In the genomic region with DNA sequence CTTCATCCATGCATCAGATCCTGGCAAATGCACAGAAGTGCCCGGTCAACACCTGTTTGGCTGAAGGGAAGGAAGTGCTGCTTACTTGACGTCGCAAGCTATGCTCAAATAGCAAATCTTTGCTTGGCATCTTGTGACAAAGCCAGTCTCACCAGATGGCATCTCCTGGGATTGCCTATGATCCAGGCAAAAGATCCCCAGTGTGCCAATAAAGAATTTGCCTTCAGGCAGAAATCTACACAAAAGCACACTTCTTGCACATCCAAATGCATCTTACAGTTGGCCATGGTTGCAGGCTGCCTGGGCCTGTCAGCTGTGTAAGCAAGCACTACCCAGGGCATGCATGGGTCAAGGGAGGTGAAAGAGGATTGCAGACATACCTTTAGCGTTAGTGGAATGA, we compare ENCODE assay signal across 27 mouse cellular contexts.
A peak's percentile ranks its signal among the peaks of the same experiment; 100 is the strongest.
DNase-seq lines count a peak whose midpoint lies in the region; ATAC-seq lines count a peak whose summit lies in the region.
"Had no signal": no experiment of that assay in that cellular context is flagged by ENCODE, and none has a peak within 500 bp of the region (broad histone marks: within the 10 kb centered on the region; RNA-seq: fewer than 3 reads in every experiment).

No protein-coding gene starts in this region.

- 76% methylated on average over 4 of the region's 4 CpGs for WGBS in forebrain, embryonic 14.5 days
- 81% methylated on average over 4 of the region's 4 CpGs for whole genome bisulfite sequencing in forebrain, embryonic 10.5 days

- H3K36me3 ChIP-seq in forebrain, embryonic 14.5 days (ENCODE audit: control insufficient read depth, insufficient read depth, low read length) = no peaks in the 10 kb centered on the region
- no peaks in the 10 kb centered on the region for H3K36me3 ChIP-seq in forebrain, embryonic 10.5 days (replicated peaks)
- H3K36me3 ChIP-seq: embryonic facial prominence, embryonic 12.5 days; embryonic facial prominence, embryonic 15.5 days; forebrain, embryonic 15.5 days; heart, embryonic 12.5 days; heart, embryonic 15.5 days; hindbrain, embryonic 10.5 days had no signal

- H3K4me3 ChIP-seq in forebrain, embryonic 14.5 days (ENCODE audit: low read depth, low read length) = no peak overlapping the region
- H3K4me3 ChIP-seq in forebrain, embryonic 10.5 days = no peak overlapping the region
- H3K4me3 ChIP-seq: embryonic facial prominence, embryonic 12.5 days; embryonic facial prominence, embryonic 15.5 days; forebrain, embryonic 15.5 days; gastrocnemius, adult 2 months; heart, embryonic 12.5 days; heart, embryonic 15.5 days; hindbrain, embryonic 10.5 days had no signal

- DNase-seq in cerebellum, adult 11-12 months = peak; percentile 13
- no peak for DNase-seq in cerebellum, postnatal 25 days
- DNase-seq in cerebellum, adult 9-10 months = peak; percentile 22
- no peak for DNase-seq in cerebellum, adult 8-10 months
- peak; percentile 53 for DNase-seq in forebrain, embryonic 14.5 days (ENCODE audit: low spot score)
- no peak for DNase-seq in forebrain, embryonic 10.5 days (ENCODE audit: extremely low spot score, low spot score)
- DNase-seq in brain, adult 2 months (ENCODE audit: low read depth, low spot score) = peak; percentile 39
- DNase-seq in heart, adult 9 months (ENCODE audit: low spot score in 2 of 2) = no peak
- DNase-seq: adrenal gland, adult 8-10 months; adrenal gland, postnatal 25 days; gastrocnemius, adult 2 months; gastrocnemius, postnatal 14 days; heart, postnatal 10 days; heart, postnatal 36 days; kidney, adult 18-20 months; kidney, adult 9 months had no signal

- no peaks in the 10 kb centered on the region for H3K9me3 ChIP-seq in forebrain, embryonic 14.5 days (replicated peaks; ENCODE audit: control insufficient read depth, low read length)
- no peaks in the 10 kb centered on the region for H3K9me3 ChIP-seq in forebrain, embryonic 10.5 days
- H3K9me3 ChIP-seq: embryonic facial prominence, embryonic 12.5 days; embryonic facial prominence, embryonic 15.5 days; forebrain, embryonic 15.5 days; heart, embryonic 15.5 days; hindbrain, embryonic 10.5 days had no signal

- H3K27ac ChIP-seq in forebrain, embryonic 14.5 days (ENCODE audit: low read depth, low read length) = no peak overlapping the region
- no peak overlapping the region for H3K27ac ChIP-seq in forebrain, embryonic 10.5 days
- H3K27ac ChIP-seq: embryonic facial prominence, embryonic 12.5 days; embryonic facial prominence, embryonic 15.5 days; forebrain, embryonic 15.5 days; gastrocnemius, adult 2 months; heart, embryonic 15.5 days; hindbrain, embryonic 10.5 days; hindbrain, embryonic 14.5 days; hindbrain, postnatal 0 days had no signal

- no peak overlapping the region for H3K9ac ChIP-seq in forebrain, embryonic 14.5 days (ENCODE audit: low read length)
- H3K9ac ChIP-seq: embryonic facial prominence, embryonic 12.5 days; embryonic facial prominence, embryonic 15.5 days; forebrain, embryonic 15.5 days; heart, embryonic 12.5 days; heart, embryonic 15.5 days; hindbrain, embryonic 14.5 days had no signal

- no peak overlapping the region for H3K4me2 ChIP-seq in forebrain, embryonic 14.5 days (ENCODE audit: low read length)
- H3K4me2 ChIP-seq: embryonic facial prominence, embryonic 12.5 days; embryonic facial prominence, embryonic 15.5 days; forebrain, embryonic 15.5 days; heart, embryonic 12.5 days; heart, embryonic 15.5 days; hindbrain, embryonic 14.5 days had no signal

- no peaks in the 10 kb centered on the region for H3K27me3 ChIP-seq in forebrain, embryonic 14.5 days (replicated peaks; ENCODE audit: control insufficient read depth, insufficient read depth, low read length)
- peaks cover 10% of the 10 kb centered on the region; the same call in 1 of the 2 replicates for H3K27me3 ChIP-seq in forebrain, embryonic 10.5 days (ENCODE audit: poor library complexity, severe bottlenecking)
- H3K27me3 ChIP-seq: embryonic facial prominence, embryonic 12.5 days; forebrain, embryonic 15.5 days; heart, embryonic 15.5 days had no signal

- no peak for ATAC-seq in forebrain, embryonic 14.5 days
- ATAC-seq: activated CD4-positive, CD25-positive, alpha-beta regulatory T cell, adult 4 months; forebrain, embryonic 15.5 days; hindbrain, postnatal 0 days; inflammation-experienced regulatory T-cells, adult 6 months; intestine, embryonic 16.5 days had no signal

- H3K4me1 ChIP-seq in forebrain, embryonic 14.5 days (ENCODE audit: control insufficient read depth, insufficient read depth, low read length) = no peaks in the 10 kb centered on the region
- H3K4me1 ChIP-seq in forebrain, embryonic 10.5 days = peaks cover 39% of the 10 kb centered on the region
- H3K4me1 ChIP-seq: forebrain, embryonic 15.5 days had no signal

Comparison
In these comparisons a context has a peak if more than half of its experiments do, and no peak if none do; other contexts are left out.
1. DNase-seq: peak in cerebellum, adult 11-12 months (single experiment), cerebellum, adult 9-10 months (single experiment), forebrain, embryonic 14.5 days (single experiment) and brain, adult 2 months (single experiment); none in cerebellum, postnatal 25 days (0 of 2), cerebellum, adult 8-10 months (single experiment), forebrain, embryonic 10.5 days (single experiment) and heart, adult 9 months (0 of 2).